Mouse (Mus musculus) erythroblast, embryonic 14.5 days (primary cell): ENCODE results near the gene Prpf6. TPM values are rescaled to one million over a fixed set of nuclear protein-coding genes. Genes with fewer than 3 reads are reported as not detected.

Experiments
- H3K27me3 ChIP-seq: 2 replicates; pipeline ENCODE4 v1.6.1; 2012; ENCODE audit warnings: inconsistent platforms; ENCODE audit not compliant: control insufficient read depth
- H3K36me3 ChIP-seq: 2 replicates; pipeline ENCODE4 v1.6.1; 2012; ENCODE audit warnings: mild to moderate bottlenecking, inconsistent platforms; ENCODE audit not compliant: control insufficient read depth
- H3K4me1 ChIP-seq: 2 replicates; pipeline ENCODE4 v1.6.1; 2012; ENCODE audit warnings: inconsistent platforms; ENCODE audit not compliant: control insufficient read depth
- H3K4me3 ChIP-seq: replicated peaks from 2 replicates; pipeline ENCODE3; 2012; ENCODE audit warnings: moderate library complexity, mild to moderate bottlenecking, inconsistent platforms
- H3K9me3 ChIP-seq: 2 replicates; pipeline ENCODE4 v1.6.1; 2012; ENCODE audit warnings: low read length, inconsistent platforms, mixed read lengths; ENCODE audit not compliant: control insufficient read depth
- GATA1 ChIP-seq: IDR thresholded peaks from 2 replicates; pipeline ENCODE4 v1.6.1; 2012; ENCODE audit warnings: low read length, inconsistent platforms, mixed read lengths
- TAL1 ChIP-seq: IDR thresholded peaks from 3 replicates; pipeline ENCODE4 v1.6.1; 2012; ENCODE audit warnings: low read length, inconsistent platforms, mixed read lengths
- polyA plus RNA-seq: library from polyadenylated mRNA; stranded (reverse); fragments of >175 nt; gene quantifications from 2 replicates; pipeline ENCODE4 v1.2.3, GENCODE M21; 2012

The Prpf6 gene
- polyA plus RNA-seq, 1 experiment: 1.4 TPM

- Histone ChIP-seq H3K4me3 (no peak overlapping the region), H3K27me3 (peaks cover 64% of the 10 kb centered on the region), H3K4me1 (peaks cover 12% of the 10 kb centered on the region), H3K9me3 (no peaks in the 10 kb centered on the region), H3K36me3 (no peaks in the 10 kb centered on the region)
- TF ChIP-seq TAL1: no peak
- no peak for TF ChIP-seq GATA1
Measured at GRCm38 (mm10) chr2:181674934-181675333, 83.3 kb downstream of the Prpf6 start.

GRCm38 (mm10) chr2:181675454-181675853 is 83.8 kb downstream of the Prpf6 start:
- H3K4me3 ChIP-seq: no peak overlapping the region
- no peaks in the 10 kb centered on the region for H3K36me3 ChIP-seq
- no peaks in the 10 kb centered on the region for H3K9me3 ChIP-seq
- H3K27me3 ChIP-seq: peaks cover 64% of the 10 kb centered on the region
- H3K4me1 ChIP-seq: peaks cover 17% of the 10 kb centered on the region
- TF ChIP-seq TAL1: no peak
- no peak for TF ChIP-seq GATA1

GRCm38 (mm10) chr2:181676424-181676823 is 84.8 kb downstream of the Prpf6 start:
- no peak for TF ChIP-seq TAL1
- no peak for TF ChIP-seq GATA1
- no peaks in the 10 kb centered on the region for H3K9me3 ChIP-seq
- no peak overlapping the region for H3K4me3 ChIP-seq
- no peaks in the 10 kb centered on the region for H3K36me3 ChIP-seq
- H3K27me3 ChIP-seq: peaks cover 64% of the 10 kb centered on the region
- H3K4me1 ChIP-seq: peaks cover 21% of the 10 kb centered on the region

GRCm38 (mm10) chr2:181677096-181677754 is 85.6 kb downstream of the Prpf6 start:
- Histone ChIP-seq H3K9me3 (no peaks in the 10 kb centered on the region), H3K36me3 (no peaks in the 10 kb centered on the region), H3K4me1 (peaks cover 21% of the 10 kb centered on the region), H3K27me3 (peaks cover 59% of the 10 kb centered on the region), H3K4me3 (no peak overlapping the region)
- TF ChIP-seq GATA1 (no peak), TAL1 (no peak)

- no peaks in the 10 kb centered on the region for H3K9me3 ChIP-seq
- TF ChIP-seq TAL1: no peak
- TF ChIP-seq GATA1: no peak
- no peaks in the 10 kb centered on the region for H3K36me3 ChIP-seq
- no peak overlapping the region for H3K4me3 ChIP-seq
- H3K4me1 ChIP-seq: peaks cover 21% of the 10 kb centered on the region
- H3K27me3 ChIP-seq: peaks cover 54% of the 10 kb centered on the region
Measured at GRCm38 (mm10) chr2:181677755-181678098, 86.1 kb downstream of the Prpf6 start.

- no peaks in the 10 kb centered on the region for H3K9me3 ChIP-seq
- H3K4me1 ChIP-seq: peaks cover 21% of the 10 kb centered on the region
- no peak for TF ChIP-seq TAL1
- no peak for TF ChIP-seq GATA1
- H3K4me3 ChIP-seq: no peak overlapping the region
- no peaks in the 10 kb centered on the region for H3K36me3 ChIP-seq
- H3K27me3 ChIP-seq: peaks cover 43% of the 10 kb centered on the region
Measured at GRCm38 (mm10) chr2:181678780-181679179, 87.1 kb downstream of the Prpf6 start.

- TF ChIP-seq GATA1: no peak
- TF ChIP-seq TAL1: no peak
- H3K4me1 ChIP-seq: peaks cover 21% of the 10 kb centered on the region
- H3K4me3 ChIP-seq: peak within 1 kb of the TSS; percentile 61
- H3K27me3 ChIP-seq: peaks cover 32% of the 10 kb centered on the region
- H3K9me3 ChIP-seq: no peaks in the 10 kb centered on the region
- H3K36me3 ChIP-seq: no peaks in the 10 kb centered on the region
Measured at GRCm38 (mm10) chr2:181679951-181680715, 88.5 kb downstream of the Prpf6 start, which contains the start of gene Tcea2. Tcea2 (plus strand) TSS chr2:181680310.

- Histone ChIP-seq H3K4me3 (peak overlapping the region; percentile 61), H3K36me3 (no peaks in the 10 kb centered on the region), H3K27me3 (peaks cover 26% of the 10 kb centered on the region), H3K4me1 (peaks cover 16% of the 10 kb centered on the region), H3K9me3 (no peaks in the 10 kb centered on the region)
- TF ChIP-seq GATA1 (no peak), TAL1 (no peak)
Measured at GRCm38 (mm10) chr2:181680716-181681117, 89.0 kb downstream of the Prpf6 start.

GRCm38 (mm10) chr2:181681978-181682377 is 90.3 kb downstream of the Prpf6 start:
- Histone ChIP-seq H3K27me3 (peaks cover 24% of the 10 kb centered on the region), H3K4me3 (no peak overlapping the region), H3K4me1 (peaks cover 15% of the 10 kb centered on the region), H3K9me3 (no peaks in the 10 kb centered on the region), H3K36me3 (no peaks in the 10 kb centered on the region; the same call in 1 of the 2 replicates)
- TF ChIP-seq TAL1 (no peak), GATA1 (no peak)
